Mouse (Mus musculus) mature B cell (primary cell): ENCODE measurements around the gene Pdgfb.

Experiments used
- in situ Hi-C: fragments of 300-500 bp; cut with MboI; formaldehyde crosslinking; loops from 2 replicates; pipeline ENCODE4 v1.14.3; 2019

Gene Pdgfb

DNA sequence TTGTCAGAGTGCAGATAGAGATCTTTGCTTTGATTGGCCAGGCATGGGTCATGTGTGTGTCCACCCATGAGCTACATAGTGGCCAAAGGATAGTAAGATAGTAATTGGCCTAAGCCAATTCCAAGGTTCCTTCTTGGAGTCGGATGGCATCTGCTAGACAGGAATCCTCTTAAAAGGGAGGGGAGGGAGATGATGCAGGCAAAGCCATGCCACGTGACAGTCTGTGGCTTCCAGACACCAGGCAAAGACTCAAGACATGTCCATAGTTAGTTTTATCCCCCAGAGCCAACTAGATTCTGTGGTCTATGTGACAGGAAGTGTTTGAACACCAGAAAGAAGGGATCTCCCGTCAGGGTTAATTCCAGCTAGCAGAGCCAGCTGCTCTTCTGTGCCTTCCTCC is 56.4 kb downstream of the Pdgfb start:
- in situ Hi-C loops = no loop called here

DNA sequence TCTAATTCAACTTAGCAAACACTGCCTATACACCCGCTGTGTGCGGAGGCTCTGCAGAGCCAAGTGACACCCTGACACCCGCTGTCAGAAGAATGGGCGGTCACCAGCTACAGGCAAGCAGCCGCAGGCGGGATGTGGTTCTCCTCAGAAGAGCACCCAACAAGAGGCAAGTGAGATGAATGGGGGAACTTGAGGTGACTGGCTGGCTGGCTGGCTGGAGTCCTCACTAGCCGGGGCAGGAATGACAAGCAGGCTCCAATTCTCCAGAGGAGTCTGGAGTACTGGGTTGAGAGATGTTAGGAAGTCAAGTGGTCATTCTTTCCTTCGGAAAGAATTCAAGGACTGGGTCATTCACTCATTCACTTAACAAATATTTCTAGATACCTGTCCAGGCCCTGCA is 58.2 kb downstream of the Pdgfb start:
- in situ Hi-C loops = no loop called here

DNA sequence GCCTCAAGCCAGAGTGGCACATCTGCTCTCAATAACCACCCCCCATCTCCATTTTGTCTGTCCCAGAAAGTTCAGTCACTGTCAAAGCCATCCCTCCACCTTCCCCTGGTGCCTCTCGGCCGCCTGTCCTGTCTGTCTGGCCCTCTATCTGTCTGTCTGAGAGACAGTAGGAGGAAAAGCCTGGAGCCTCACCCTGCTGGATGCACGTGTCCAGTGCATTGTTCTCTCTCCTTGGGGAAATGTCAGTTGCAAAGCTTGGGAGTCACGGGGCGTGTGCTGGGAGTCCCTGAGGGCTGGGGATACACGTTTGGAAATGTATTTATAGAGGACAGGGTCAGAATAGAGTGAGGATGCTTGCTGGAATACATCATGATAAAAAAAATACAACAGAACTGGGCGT is 61.3 kb downstream of the Pdgfb start:
- in situ Hi-C loops = no loop called here

DNA sequence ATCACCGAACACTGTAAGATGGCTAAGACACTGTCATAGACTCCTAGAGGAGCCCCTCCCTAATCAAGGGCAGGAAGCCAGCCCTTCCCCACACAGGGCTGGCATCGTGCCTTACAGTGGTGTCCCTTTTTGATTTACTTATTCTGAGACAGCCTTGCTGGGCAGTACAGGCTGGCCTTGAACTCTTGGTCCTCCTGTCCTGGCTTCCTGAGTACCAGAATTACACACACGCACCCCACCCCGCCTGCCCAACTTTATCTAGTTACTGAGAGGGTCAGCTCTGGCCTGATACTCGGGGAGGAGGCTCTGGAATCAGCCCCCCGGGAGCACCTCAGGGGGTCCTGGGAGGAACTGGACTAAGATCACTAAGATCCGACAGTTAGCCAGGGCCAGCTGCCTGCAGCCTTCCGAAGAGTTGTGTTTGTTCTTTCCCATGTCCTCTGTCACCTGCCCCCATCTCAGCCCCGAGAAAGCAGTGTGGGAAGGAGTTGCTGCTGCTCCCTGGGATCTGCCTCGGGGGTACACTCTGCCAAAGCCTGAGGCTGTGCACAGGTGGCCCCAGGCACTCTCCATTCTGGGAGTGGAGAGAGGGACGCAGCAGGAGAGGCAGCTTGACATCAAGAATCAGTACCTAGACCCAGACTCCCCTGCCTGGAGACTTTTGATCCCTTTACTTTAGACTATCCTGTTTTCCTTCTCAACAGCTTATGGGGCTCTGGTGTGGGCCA is 62.1 kb downstream of the Pdgfb start:
- in situ Hi-C loops = no loop called here

DNA sequence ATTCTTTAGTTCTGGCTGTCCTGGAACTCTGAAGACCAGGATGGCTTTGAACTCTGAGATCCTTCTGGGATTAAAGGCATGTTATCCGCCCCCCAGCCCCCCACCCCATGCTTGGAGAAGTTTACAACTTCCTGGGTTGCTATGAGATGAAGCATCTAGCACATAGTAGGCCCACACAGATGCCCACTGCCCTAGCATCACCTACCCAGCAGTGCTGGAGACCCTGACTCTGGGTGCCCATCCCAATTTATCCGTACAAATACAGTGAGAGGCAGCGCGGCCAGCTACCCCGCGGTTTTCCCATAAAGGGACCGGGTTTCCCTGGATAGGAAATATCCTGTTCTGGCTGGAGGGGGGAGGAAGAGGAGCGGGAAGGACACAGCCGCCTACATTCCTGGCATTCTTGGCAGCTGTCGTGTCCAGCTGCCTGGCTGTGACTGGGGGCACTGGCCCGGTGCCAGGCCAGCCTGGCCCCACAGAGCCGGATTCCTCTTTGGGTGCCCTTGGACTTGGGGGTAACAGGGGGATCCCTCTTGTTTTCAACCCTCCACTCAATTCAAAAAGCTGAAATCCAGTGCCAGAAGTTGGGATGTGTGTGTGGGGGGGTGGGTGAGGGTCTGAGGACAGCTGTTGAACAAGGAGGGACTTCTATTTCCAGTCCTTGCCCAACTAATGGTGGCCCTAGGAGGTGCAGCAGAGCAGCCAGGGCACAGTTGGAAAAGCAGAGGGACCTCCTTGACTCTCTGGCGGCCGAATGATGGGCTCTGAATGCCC is 62.9 kb downstream of the Pdgfb start:
- in situ Hi-C loops = no loop called here

DNA sequence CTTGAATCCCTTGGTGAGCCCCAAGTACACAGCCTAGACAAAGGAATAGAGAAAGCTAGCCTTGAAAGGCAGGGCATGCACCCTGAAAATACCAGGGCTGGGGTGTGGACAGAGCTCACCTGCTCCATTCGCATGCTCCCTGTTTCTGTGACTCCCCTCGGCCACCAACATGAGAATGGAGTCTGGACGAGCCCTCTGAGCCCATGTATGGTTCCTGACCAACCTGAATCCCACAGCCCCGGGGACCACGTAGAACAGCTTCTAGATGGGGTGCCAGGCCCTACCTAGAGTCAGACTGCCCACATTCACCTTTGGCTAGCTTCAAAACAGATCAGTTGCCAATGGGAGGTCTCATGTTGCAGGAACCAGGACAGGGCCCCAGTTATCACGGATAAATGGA is 63.6 kb downstream of the Pdgfb start:
- in situ Hi-C loops = no loop called here

DNA sequence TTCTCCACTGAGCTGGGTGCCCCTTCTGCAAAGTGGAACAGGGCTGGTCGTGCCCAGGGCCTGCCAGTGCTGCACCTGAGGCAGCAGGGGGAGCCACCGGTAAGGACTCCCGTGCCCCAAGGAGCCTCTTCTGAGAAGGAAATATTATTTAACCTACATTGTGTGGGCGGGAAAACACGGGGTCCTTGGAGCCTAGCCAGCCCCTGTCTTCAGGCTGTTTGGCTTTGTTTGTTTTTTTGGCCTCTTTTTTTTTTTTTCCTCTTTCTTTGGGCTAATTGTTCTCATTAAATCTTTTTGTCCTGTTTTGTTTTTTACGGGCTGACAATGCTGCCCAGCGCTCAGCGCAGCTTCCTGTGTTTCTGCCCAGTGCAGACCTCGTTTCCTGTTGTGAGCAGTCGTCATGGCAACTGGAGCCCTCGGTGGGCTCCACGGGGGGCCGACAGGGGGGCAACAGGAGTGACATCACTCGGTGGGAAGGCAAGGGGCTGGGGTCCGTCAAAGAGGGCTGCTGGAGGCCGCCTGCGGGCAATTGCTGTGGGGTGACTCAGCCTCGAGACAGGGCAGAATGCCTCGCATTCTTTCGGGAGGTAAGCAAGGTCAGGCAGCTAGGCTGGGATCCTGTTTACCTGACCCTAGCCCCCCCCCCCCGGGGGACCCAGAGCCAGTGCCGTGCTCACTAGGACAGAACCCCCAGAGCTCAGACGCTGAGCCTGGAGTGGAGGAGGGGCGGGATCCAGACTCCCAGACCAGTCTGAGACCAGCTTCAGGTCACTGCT is 64.3 kb downstream of the Pdgfb start:
- in situ Hi-C loops = no loop called here

DNA sequence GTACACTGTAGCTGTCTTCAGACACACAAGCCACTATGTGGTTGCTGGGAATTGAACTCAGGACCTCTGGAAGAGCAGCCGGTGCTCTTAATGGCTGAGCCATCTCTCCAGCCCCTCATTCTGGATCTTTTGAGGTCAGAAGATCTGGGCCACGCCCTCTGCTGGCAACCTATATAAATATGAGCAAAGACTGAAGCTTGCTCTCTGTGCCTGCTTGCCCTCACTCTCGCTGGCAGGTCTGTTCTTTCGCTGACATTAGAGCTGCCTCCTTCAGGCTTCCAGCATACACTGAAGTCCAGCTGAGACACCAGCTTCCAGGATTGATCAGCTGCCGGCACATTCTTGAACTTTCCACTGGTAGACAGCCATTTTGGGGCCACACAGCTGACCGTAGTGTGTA is 67.1 kb downstream of the Pdgfb start:
- in situ Hi-C loops = no loop called here

DNA sequence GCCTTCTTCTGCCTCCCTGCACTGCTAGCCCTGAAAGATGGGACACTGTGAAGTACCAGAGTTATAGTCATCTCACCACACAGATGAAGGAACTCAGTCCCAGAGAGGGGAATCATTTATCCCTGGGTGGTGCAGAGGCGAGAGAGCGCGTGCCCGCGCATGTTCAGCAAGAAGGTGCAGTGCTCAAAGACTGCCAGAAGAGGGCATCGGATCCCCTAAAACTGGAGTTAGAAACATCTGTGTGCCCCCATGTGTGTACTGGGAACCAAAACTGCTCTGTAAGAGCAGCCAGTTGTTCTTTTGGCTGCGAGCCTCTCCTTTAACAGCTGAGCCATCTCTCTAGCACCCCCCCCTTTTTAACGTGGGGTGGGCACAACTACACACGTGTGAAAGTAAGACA is 68.0 kb downstream of the Pdgfb start:
- in situ Hi-C loops = no loop called here

DNA sequence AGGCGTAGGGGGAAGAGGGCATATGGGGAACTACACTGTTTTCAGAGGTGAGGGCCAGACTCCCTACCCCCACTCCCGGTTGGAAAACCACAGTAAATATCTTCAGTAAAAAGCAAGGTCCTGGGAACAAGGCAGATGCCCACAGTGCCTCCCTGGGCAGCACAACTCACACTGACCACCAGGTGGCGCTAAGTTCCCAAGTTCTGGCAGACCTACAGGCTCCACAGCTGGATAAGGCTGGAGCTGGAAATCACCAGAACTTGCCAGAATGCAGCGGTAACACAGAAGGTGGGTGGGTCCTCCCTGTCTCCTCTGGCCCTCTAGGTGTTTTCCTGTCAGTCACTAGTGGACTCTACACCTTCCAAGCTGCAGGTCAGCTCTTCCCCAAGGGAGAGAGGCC is 68.8 kb downstream of the Pdgfb start:
- in situ Hi-C loops = no loop called here
